Mouse (Mus musculus) NIH3T3 (cell line): ENCODE results near the gene Myl3.
A peak's percentile ranks its signal among the peaks of the same experiment; 100 is the strongest.

Source experiments
- DNase-seq: peaks from one replicate; pipeline ENCODE4 v3.0.0-alpha.2; 2012; ENCODE audit warnings: low read depth

Gene Myl3

GRCm38 (mm10) chr9:110741711-110742294, at the start of gene Myl3:
Gene Myl3, plus strand, starts transcription at chr9:110741861.
- no peak for DNase-seq

- DNase-seq: no peak
Measured at GRCm38 (mm10) chr9:110695165-110695755, 46.4 kb upstream of the Myl3 start.

- no peak for DNase-seq
Measured at GRCm38 (mm10) chr9:110696427-110696826, 45.2 kb upstream of the Myl3 start.

- DNase-seq: peak; percentile 46
Measured at GRCm38 (mm10) chr9:110697465-110697864, 44.2 kb upstream of the Myl3 start.

- no peak for DNase-seq
Measured at GRCm38 (mm10) chr9:110699574-110699973, 42.1 kb upstream of the Myl3 start.

- no peak for DNase-seq
Measured at GRCm38 (mm10) chr9:110701114-110702032, 40.3 kb upstream of the Myl3 start.

- DNase-seq: no peak
Measured at GRCm38 (mm10) chr9:110702848-110703247, 38.8 kb upstream of the Myl3 start.

- no peak for DNase-seq
Measured at GRCm38 (mm10) chr9:110703951-110704350, 37.7 kb upstream of the Myl3 start.

GRCm38 (mm10) chr9:110706784-110707183, 34.9 kb upstream of the Myl3 start:
- DNase-seq: no peak

GRCm38 (mm10) chr9:110709640-110710258, 31.9 kb upstream of the Myl3 start:
- peak; percentile 85 for DNase-seq

- no peak for DNase-seq
Measured at GRCm38 (mm10) chr9:110711532-110711931, 30.1 kb upstream of the Myl3 start.

- DNase-seq: no peak
Measured at GRCm38 (mm10) chr9:110711996-110712395, 29.7 kb upstream of the Myl3 start.

- no peak for DNase-seq
Measured at GRCm38 (mm10) chr9:110712545-110712944, 29.1 kb upstream of the Myl3 start.

GRCm38 (mm10) chr9:110713389-110713788, 28.3 kb upstream of the Myl3 start:
- no peak for DNase-seq

GRCm38 (mm10) chr9:110715426-110715825, 26.2 kb upstream of the Myl3 start:
- peak; percentile 26 for DNase-seq

GRCm38 (mm10) chr9:110716775-110717174, 24.9 kb upstream of the Myl3 start:
- DNase-seq: peak; percentile 77

GRCm38 (mm10) chr9:110718071-110718470, 23.6 kb upstream of the Myl3 start:
- DNase-seq: peak; percentile 17

GRCm38 (mm10) chr9:110718810-110719209, 22.9 kb upstream of the Myl3 start:
- no peak for DNase-seq

GRCm38 (mm10) chr9:110719977-110720376, 21.7 kb upstream of the Myl3 start:
- no peak for DNase-seq

- no peak for DNase-seq
Measured at GRCm38 (mm10) chr9:110722060-110722459, 19.6 kb upstream of the Myl3 start.

- DNase-seq: peak; percentile 45
Measured at GRCm38 (mm10) chr9:110725721-110726135, 15.9 kb upstream of the Myl3 start.

- no peak for DNase-seq
Measured at GRCm38 (mm10) chr9:110726867-110727266, 14.8 kb upstream of the Myl3 start.
